Mouse (Mus musculus) limb, embryonic 10.5 days (tissue): ENCODE data around the gene Lef1. TPM values are rescaled to one million over a fixed set of nuclear protein-coding genes. Genes with fewer than 3 reads are reported as not detected.

Experiments
- DNase-seq: peaks from one replicate; pipeline ENCODE4 v3.0.0-alpha.2; 2017; ENCODE audit warnings: low spot score
- H3K27ac ChIP-seq: fragments of 300-500 bp; sonication (generic); 2 replicates; pipeline ENCODE4 v1.5.1; 2016; ENCODE audit warnings: mild to moderate bottlenecking
- H3K27me3 ChIP-seq: fragments of 300-500 bp; sonication (generic); 2 replicates; pipeline ENCODE4 v1.6.1; 2016; ENCODE audit warnings: low read depth, mild to moderate bottlenecking; ENCODE audit not compliant: poor library complexity, severe bottlenecking
- H3K36me3 ChIP-seq: fragments of 300-500 bp; sonication (generic); 2 replicates; pipeline ENCODE4 v1.6.1; 2016; ENCODE audit warnings: mild to moderate bottlenecking, moderate library complexity
- H3K4me1 ChIP-seq: fragments of 300-500 bp; sonication (generic); 2 replicates; pipeline ENCODE4 v1.6.1; 2016
- H3K4me3 ChIP-seq: fragments of 300-500 bp; sonication (generic); 2 replicates; pipeline ENCODE4 v1.5.1; 2016; ENCODE audit warnings: mild to moderate bottlenecking, moderate library complexity
- H3K9me3 ChIP-seq: fragments of 300-500 bp; sonication (generic); replicated peaks from 2 replicates; pipeline ENCODE4 v1.6.1; 2016; ENCODE audit warnings: mild to moderate bottlenecking
- WGBS: fragments of 180-500 bp; shearing (Covaris S2); methylation state at CpG from one replicate; pipeline ENCODE4 v1.1.7; 2016; 5-methylcytosine and 5-hydroxymethylcytosine counted together
- polyA plus RNA-seq: library from polyadenylated mRNA; unstranded; fragments of >200 nt; fragmentation: Nextera tagmentation; extraction: Ambion mirVana; gene quantifications from 2 replicates; pipeline ENCODE4 v1.2.1, GENCODE M21; 2016

The Lef1 gene
- 60.1 and 76.1 TPM in 2 replicates for polyA plus RNA-seq

- Histone ChIP-seq H3K27me3 (peaks cover 23% of the 10 kb centered on the region), H3K9me3 (no peaks in the 10 kb centered on the region), H3K4me3 (peak within 1 kb of the TSS; percentile 91), H3K36me3 (peaks cover 15% of the 10 kb centered on the region), H3K4me1 (peaks cover 71% of the 10 kb centered on the region), H3K27ac (peak within 1 kb of the TSS; percentile 97)
- WGBS, result under 1% methylated on average over 69 of the region's 69 CpGs
- peak; percentile 89 for DNase-seq
These were observed at the start of gene Lef1 for GRCm38 (mm10) chr3:131110191-131111150. Gene Lef1 (plus strand): TSS chr3:131110471.

DNA sequence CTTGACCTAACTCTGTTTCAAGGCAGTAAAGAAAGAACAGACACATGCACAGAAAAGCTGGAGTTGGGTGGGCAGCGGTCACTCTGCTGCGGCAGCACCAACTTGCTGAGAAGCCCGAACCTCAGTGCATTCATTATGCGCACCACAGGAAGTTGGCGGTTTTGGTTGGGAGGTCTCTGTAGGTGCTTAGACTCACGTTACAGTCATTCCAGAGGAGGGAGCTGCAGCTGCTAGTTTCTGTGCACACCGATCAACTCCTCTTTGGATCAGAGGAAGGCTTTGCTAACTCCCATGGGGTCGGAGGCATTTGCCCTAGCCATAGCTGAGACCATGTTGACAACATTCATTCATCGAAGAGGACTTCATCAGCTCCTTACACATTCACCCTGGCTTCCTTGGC lies 45.3 kb upstream of the Lef1 start:
- H3K4me1 ChIP-seq, result peaks cover 30% of the 10 kb centered on the region
- no peak overlapping the region for H3K27ac ChIP-seq
- WGBS, result 85% methylated on average over 9 of the region's 9 CpGs
- H3K27me3 ChIP-seq, result no peaks in the 10 kb centered on the region
- H3K36me3 ChIP-seq, result no peaks in the 10 kb centered on the region
- DNase-seq, result no peak
- no peaks in the 10 kb centered on the region for H3K9me3 ChIP-seq
- no peak overlapping the region for H3K4me3 ChIP-seq

GRCm38 (mm10) chr3:131066171-131066570 lies 44.1 kb upstream of the Lef1 start:
- WGBS, result 20% methylated on average over 8 of the region's 8 CpGs

GRCm38 (mm10) chr3:131068000-131068399 lies 42.3 kb upstream of the Lef1 start:
- H3K9me3 ChIP-seq, result no peaks in the 10 kb centered on the region
- no peak overlapping the region for H3K4me3 ChIP-seq
- peaks cover 38% of the 10 kb centered on the region for H3K4me1 ChIP-seq
- 0 out of 2 replicates have a peak overlapping the region, but pooled peaks have one; percentile 44 for H3K27ac ChIP-seq
- H3K36me3 ChIP-seq, result no peaks in the 10 kb centered on the region
- H3K27me3 ChIP-seq, result no peaks in the 10 kb centered on the region
- WGBS, result 89% methylated on average over 5 of the region's 5 CpGs
- DNase-seq, result no peak

More at GRCm38 (mm10) chr3:131066171-131066570, 44.1 kb upstream of the Lef1 start:
- no peak overlapping the region for H3K27ac ChIP-seq
- DNase-seq, result no peak
- no peak overlapping the region for H3K4me3 ChIP-seq
- H3K4me1 ChIP-seq, result peaks cover 30% of the 10 kb centered on the region
- no peaks in the 10 kb centered on the region for H3K27me3 ChIP-seq
- no peaks in the 10 kb centered on the region for H3K9me3 ChIP-seq
- H3K36me3 ChIP-seq, result no peaks in the 10 kb centered on the region

DNA sequence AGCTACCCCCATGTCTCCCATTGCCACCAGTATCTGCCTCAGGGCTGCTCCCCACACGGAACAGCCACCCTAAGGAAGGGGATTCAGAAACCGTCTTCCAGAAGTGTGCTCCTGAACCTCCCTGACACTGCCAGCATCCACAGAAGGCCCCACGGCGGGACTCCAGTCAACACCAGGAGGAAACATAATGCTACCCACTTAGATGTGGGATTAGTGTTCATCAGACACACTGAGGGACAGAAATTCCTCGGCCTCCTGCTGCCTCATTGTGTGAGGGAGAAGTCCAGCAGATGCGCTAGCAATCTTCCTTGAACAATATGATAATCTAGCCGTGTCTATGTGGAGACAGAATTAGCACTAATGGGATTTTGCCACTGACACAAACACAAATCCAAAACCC lies 40.1 kb upstream of the Lef1 start:
- Histone ChIP-seq H3K27me3 (no peaks in the 10 kb centered on the region), H3K4me1 (peaks cover 36% of the 10 kb centered on the region), H3K4me3 (no peak overlapping the region), H3K36me3 (no peaks in the 10 kb centered on the region), H3K9me3 (no peaks in the 10 kb centered on the region), H3K27ac (no peak overlapping the region)
- no peak for DNase-seq
- 80% methylated on average over 7 of the region's 7 CpGs for WGBS

DNA sequence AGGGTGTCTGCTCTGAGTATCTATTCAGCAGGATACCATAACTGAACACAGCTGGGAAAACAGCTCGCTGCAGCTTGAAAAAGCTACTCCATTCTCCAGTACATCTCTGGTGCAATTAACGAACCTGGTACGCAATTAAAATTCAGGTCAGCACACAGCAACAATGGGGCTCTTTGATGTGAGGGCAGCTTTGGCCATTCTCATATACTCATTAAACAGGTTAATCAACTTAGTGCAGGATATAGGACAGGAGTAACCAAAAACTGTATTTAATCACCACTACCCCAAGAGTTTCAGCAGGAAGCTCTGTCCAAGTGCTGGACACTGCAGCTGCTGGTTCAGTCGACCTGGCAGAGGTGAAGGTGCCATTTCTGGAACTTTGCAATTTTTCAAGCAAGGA lies 37.6 kb upstream of the Lef1 start:
- H3K27me3 ChIP-seq, result no peaks in the 10 kb centered on the region
- no peak overlapping the region for H3K27ac ChIP-seq
- no peaks in the 10 kb centered on the region for H3K9me3 ChIP-seq
- 55% methylated on average over 4 of the region's 4 CpGs for WGBS
- no peak overlapping the region for H3K4me3 ChIP-seq
- no peaks in the 10 kb centered on the region for H3K36me3 ChIP-seq
- peaks cover 17% of the 10 kb centered on the region for H3K4me1 ChIP-seq
- no peak for DNase-seq

GRCm38 (mm10) chr3:131073946-131074345 lies 36.3 kb upstream of the Lef1 start:
- DNase-seq, result no peak
- H3K36me3 ChIP-seq, result no peaks in the 10 kb centered on the region
- no peaks in the 10 kb centered on the region for H3K9me3 ChIP-seq
- peaks cover 14% of the 10 kb centered on the region for H3K4me1 ChIP-seq
- H3K27me3 ChIP-seq, result no peaks in the 10 kb centered on the region
- no peak overlapping the region for H3K4me3 ChIP-seq
- 87% methylated on average over 4 of the region's 4 CpGs for WGBS
- no peak overlapping the region for H3K27ac ChIP-seq

DNA sequence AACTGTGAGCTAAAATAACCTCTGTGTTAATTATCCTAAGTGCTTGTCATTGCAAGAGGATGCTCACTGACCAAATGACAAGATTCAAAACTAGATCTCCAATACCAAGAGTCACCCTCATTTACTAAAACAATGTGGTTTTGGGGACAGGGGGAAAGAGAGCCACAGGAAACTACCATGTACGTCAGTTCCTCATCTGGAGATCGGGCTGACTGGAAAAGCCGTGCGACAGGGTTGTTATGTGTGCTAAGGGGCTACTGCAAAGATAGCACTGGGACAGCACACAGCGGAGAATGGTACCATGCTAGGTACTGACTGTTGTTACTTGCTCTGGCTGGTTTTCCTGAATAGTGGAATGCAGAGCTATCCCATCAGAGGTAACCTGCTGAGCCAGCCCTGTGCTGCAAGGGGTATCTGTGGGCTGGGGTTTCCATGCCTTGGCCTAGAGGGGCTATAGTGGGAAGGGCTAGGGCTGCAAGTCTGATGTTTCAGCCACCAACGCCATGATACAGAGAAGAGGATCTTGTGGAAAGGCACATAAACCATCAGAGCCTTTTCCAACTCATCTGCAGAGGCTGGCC lies 32.1 kb upstream of the Lef1 start:
- peaks cover 10% of the 10 kb centered on the region for H3K4me1 ChIP-seq
- DNase-seq, result no peak
- H3K36me3 ChIP-seq, result no peaks in the 10 kb centered on the region
- H3K9me3 ChIP-seq, result no peaks in the 10 kb centered on the region
- no peak overlapping the region for H3K27ac ChIP-seq
- WGBS, result 82% methylated on average over 6 of the region's 6 CpGs
- H3K27me3 ChIP-seq, result no peaks in the 10 kb centered on the region
- no peak overlapping the region for H3K4me3 ChIP-seq

DNA sequence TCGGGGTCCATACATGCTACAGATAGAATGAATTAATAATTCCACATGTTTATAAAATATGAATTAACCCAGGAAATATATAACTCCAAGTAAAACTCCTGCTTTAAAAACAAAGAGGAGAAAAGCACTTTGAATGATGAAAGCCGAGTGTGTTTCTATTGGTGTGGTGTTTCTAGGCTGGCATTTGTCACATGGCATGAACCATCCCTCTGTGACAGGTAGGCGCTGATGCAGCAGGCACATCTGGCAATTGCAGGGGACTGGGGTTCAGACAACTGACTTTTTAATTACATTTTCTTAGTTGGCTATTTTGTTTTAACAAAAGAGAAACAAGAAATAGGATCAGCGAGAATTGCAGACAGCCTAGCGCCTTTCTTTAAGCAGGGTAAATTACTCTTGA lies 31.6 kb upstream of the Lef1 start:
- Histone ChIP-seq H3K27ac (no peak overlapping the region), H3K4me1 (peaks cover 9% of the 10 kb centered on the region; the same call in 1 of the 2 replicates), H3K27me3 (0 out of 2 replicates have a peak, but pooled peaks cover under 1% of the 10 kb centered on the region), H3K36me3 (no peaks in the 10 kb centered on the region), H3K4me3 (no peak overlapping the region), H3K9me3 (no peaks in the 10 kb centered on the region)
- DNase-seq, result no peak
- 59% methylated on average over 5 of the region's 5 CpGs for WGBS

- Histone ChIP-seq H3K4me1 (peaks cover 20% of the 10 kb centered on the region), H3K27me3 (peaks cover 6% of the 10 kb centered on the region; the same call in 1 of the 2 replicates), H3K36me3 (no peaks in the 10 kb centered on the region), H3K27ac (no peak overlapping the region), H3K4me3 (no peak overlapping the region), H3K9me3 (no peaks in the 10 kb centered on the region)
- 66% methylated on average over 6 of the region's 6 CpGs for WGBS
- DNase-seq, result no peak
These were observed 26.5 kb upstream of the Lef1 start for GRCm38 (mm10) chr3:131083722-131084121.

DNA sequence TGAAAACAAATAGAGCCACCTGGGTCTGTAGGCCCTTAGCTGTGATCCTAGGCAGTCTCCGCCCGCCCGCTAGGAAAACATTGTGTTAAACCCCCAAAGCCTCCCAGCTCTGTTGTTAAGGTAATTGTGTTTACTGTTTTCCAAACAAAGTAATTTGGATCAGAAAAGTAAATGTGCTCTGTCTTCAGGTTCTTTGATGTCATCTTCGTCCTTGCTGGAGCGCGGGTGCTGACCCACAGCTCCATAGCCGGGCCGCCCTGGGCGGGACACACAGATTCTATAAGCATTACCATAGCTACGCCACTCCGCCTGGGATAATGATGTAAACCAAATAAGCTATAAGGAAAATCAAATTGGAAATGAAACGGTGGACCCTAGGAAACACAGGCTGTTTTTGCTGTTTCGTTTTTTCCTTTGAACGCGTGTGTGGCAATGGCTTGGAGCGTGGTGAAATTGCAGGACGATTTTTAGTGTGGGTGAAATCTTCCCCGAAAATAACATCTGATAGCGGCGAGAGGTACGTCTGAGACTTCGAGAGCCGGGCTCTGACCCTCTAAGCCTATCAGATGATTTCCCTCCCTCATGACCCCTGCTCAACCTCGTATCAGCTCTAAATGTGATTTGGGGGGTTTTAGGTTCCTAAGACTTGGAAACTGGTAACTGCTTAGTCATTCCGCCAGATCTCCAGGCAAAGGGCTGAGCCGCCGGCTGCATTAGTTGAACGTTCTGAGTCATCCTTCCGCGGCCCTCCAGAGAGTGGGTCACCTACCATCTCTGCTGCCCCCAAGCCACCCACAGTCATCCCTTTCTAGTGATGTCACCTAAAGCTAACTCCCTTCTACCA lies 25.3 kb upstream of the Lef1 start:
- peaks cover 6% of the 10 kb centered on the region; the same call in 1 of the 2 replicates for H3K27me3 ChIP-seq
- H3K36me3 ChIP-seq, result no peaks in the 10 kb centered on the region
- WGBS, result 4% methylated on average over 30 of the region's 30 CpGs
- peak; percentile 63 for DNase-seq
- no peaks in the 10 kb centered on the region for H3K9me3 ChIP-seq
- peaks cover 18% of the 10 kb centered on the region for H3K4me1 ChIP-seq
- peak overlapping the region; percentile 49 for H3K4me3 ChIP-seq
- peak overlapping the region; percentile 25; the same call in 1 of the 2 replicates for H3K27ac ChIP-seq

- no peak overlapping the region for H3K4me3 ChIP-seq
- H3K36me3 ChIP-seq, result no peaks in the 10 kb centered on the region
- no peak overlapping the region for H3K27ac ChIP-seq
- H3K27me3 ChIP-seq, result peaks cover 6% of the 10 kb centered on the region; the same call in 1 of the 2 replicates
- DNase-seq, result no peak
- H3K9me3 ChIP-seq, result no peaks in the 10 kb centered on the region
- peaks cover 19% of the 10 kb centered on the region for H3K4me1 ChIP-seq
- WGBS, result 68% methylated on average over 9 of the region's 9 CpGs
These were observed 24.3 kb upstream of the Lef1 start for GRCm38 (mm10) chr3:131085978-131086377.
